Mouse (Mus musculus): ENCODE results near the gene Arl2bp.

- no peak for TF ChIP-seq CTCF (IDR thresholded peaks at IDR 0.05; ENCODE audit: low read depth, low read length)
- TF ChIP-seq GATA2 (IDR thresholded peaks at IDR 0.05; ENCODE audit: borderline replicate concordance, low read depth, low read length): no peak
- no peak for TF ChIP-seq GATA1 (IDR thresholded peaks at IDR 0.05; ENCODE audit: borderline replicate concordance, low read length)
- no peak for TF ChIP-seq TAL1 (conservative IDR thresholded peaks at IDR 0.05; ENCODE audit: low read depth, low read length)
Measured at GRCm38 (mm10) chr8:94680414-94680813, 14.0 kb downstream of the Arl2bp start.

Data from G1E (cell line).